Mouse (Mus musculus) bone marrow macrophage, adult 2 months (primary cell): ENCODE data around the gene Cemip2. TPM values are rescaled to one million over a fixed set of nuclear protein-coding genes. Genes with fewer than 3 reads are reported as not detected.

Experiments used
- H3K27ac ChIP-seq: 2 replicates; pipeline ENCODE4 v1.5.1; 2012; ENCODE audit warnings: low read depth, low read length; ENCODE audit not compliant: insufficient read depth
- H3K4me1 ChIP-seq: 2 replicates; pipeline ENCODE4 v1.6.1; 2012; ENCODE audit warnings: low read length; ENCODE audit not compliant: control insufficient read depth, insufficient read depth
- H3K4me3 ChIP-seq: 2 replicates; pipeline ENCODE4 v1.5.1; 2012; ENCODE audit warnings: mild to moderate bottlenecking, low read length, moderate library complexity; ENCODE audit not compliant: insufficient read depth
- CTCF ChIP-seq: IDR thresholded peaks from 2 replicates; pipeline ENCODE4 v1.5.1; 2012; ENCODE audit warnings: low read depth, mild to moderate bottlenecking, low read length, moderate library complexity
- POLR2A ChIP-seq: IDR thresholded peaks from 2 replicates; pipeline ENCODE4 v1.6.1; 2012; ENCODE audit warnings: mild to moderate bottlenecking, low read depth, low read length, borderline replicate concordance
- polyA plus RNA-seq: library from polyadenylated mRNA; stranded (reverse); fragments of >200 nt; gene quantifications from 2 replicates; pipeline ENCODE4 v1.2.4, GENCODE M21; 2012; ENCODE audit not compliant: missing spikeins, insufficient read depth, insufficient read length

Cemip2 gene
- polyA plus RNA-seq, 1 experiment: 5.5 TPM

DNA sequence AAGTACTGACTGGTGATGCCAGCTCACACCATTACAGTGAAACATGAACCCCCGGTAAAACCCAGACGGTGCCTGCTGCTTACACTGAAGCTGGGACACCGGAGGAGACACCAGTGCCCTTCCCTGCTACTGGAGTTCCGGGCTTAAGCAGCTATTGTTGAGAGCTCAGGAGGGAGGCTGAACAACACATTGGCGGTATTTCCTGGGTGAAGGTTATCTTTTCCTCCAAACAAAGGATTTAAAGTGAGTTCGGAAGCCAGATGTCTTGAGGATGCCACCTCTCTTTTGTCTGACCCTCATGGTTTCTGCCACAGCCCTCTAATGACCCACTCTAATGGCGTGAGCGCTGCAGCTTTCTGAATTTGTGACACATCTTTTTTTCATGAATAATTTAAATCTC, 10.9 kb downstream of the Cemip2 start:
- H3K4me1 ChIP-seq: peaks cover 17% of the 10 kb centered on the region
- no peak for TF ChIP-seq CTCF
- TF ChIP-seq POLR2A: no peak

DNA sequence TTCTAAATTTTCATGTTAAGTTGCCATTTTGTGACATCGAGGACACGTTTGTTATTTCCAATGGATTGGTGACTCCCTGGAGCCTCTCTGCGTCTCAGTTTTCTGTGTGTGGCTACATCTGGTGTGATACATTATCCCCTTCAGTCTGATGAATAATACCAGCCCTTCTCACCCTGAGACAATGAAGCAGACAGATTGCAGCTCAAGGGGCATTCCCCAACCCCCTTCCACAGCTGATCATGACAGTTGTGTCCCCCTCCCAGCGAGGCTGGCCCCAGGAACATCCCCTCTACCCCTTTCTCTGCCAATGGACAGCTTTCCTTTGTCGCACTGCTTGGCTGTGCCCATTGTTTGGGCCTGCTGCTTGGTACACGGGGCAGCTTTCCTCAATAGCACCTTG, 11.5 kb downstream of the Cemip2 start:
- Histone ChIP-seq H3K4me1 (peaks cover 11% of the 10 kb centered on the region), H3K4me3 (no peak overlapping the region)
- TF ChIP-seq CTCF (no peak), POLR2A (no peak)

More for the DNA sequence above, 10.9 kb downstream of the Cemip2 start:
- H3K4me3 ChIP-seq: no peak overlapping the region
- H3K27ac ChIP-seq: no peak overlapping the region

DNA sequence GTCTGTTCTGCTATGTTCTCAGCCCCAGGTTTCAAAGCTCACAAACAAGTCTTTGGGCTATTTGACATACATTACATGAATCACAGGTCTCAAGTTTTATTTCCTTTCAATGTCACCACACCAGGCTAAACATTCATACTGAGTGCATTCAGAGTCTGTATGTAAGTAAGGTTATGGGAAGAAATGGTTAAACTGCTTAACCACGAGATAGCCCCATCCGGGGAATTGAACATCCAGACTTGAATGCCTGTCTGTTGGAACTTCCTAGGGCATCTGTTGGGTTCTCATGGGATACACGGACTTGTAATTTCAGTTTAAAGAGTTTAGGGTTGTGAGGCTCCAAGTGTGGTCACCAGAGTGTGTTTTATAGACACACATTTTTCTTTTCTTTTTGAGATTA, 13.2 kb downstream of the Cemip2 start:
- Histone ChIP-seq H3K4me3 (no peak overlapping the region), H3K27ac (no peak overlapping the region), H3K4me1 (peaks cover 6% of the 10 kb centered on the region)
- TF ChIP-seq POLR2A (no peak), CTCF (no peak)

More for the DNA sequence above, 11.5 kb downstream of the Cemip2 start:
- no peak overlapping the region for H3K27ac ChIP-seq

DNA sequence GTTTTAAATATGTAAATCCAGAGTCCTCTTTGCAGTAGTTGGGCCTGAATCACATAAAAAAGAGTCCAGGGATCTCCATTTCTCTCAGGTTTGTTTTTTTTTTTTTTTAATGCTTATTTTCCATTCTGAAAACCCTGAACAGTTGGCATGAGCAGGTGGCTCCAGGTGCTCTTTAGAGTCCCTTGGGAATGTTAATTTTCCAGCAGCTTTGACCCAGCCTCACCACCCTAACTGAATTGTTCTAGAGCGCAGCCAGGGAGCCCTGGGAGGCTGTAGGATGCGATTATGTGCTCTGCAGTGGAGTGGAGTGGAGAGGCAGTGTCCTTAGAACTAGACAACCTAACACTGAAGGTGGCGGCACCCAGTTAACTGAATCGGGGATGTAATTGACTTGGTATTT, 13.7 kb downstream of the Cemip2 start:
- Histone ChIP-seq H3K4me3 (no peak overlapping the region), H3K27ac (no peak overlapping the region), H3K4me1 (peaks cover 6% of the 10 kb centered on the region)
- TF ChIP-seq POLR2A (no peak), CTCF (no peak)

DNA sequence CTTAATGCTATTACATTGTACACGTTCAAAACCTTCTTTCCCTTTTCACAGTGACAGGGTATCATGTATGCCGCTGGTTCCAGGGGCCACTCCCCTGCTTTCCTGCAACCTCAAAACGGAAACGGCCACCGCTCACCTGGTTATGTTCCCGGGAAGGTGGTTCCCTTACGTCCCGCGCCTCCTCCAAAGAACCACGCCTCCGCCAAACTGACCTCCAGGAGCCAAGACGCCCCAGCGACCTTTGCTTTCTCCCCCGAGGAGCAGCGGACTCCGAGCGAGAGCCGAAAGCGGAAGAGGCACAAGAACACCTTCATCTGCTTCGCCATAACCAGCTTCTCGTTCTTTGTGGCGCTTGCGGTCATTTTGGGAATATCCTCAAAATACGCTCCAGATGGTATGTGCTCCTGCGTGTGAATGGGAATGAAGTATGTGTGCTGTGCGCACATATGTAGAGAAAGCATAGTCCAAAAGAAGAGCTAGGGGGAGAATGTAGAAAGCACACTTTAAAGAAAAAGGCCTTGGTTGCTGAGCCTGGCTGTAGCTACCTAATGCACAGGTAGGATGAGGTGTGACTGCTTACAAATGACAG, 14.5 kb downstream of the Cemip2 start:
- no peak overlapping the region for H3K27ac ChIP-seq
- TF ChIP-seq POLR2A (no peak), CTCF (no peak)
- H3K4me3 ChIP-seq: no peak overlapping the region
- no peaks in the 10 kb centered on the region; the same call in 1 of the 2 replicates for H3K4me1 ChIP-seq

DNA sequence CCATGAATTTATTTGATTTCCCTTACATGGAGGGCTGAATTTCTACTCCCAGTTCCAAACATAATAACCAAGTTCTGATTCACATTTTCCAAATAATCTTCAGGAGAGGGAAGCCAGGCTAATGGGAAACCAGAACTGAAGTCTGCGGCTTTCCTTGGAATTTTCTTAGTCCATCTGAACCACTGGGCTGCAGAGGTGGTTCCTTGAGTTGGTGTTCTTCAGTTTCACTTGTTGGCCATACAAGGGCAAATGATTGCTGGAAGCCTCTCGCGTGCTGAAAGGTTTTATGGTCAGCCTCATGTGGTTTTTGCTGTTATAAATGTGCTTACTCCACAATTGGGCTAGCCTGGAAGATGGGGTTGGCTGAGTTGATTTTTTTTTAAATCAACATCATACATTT, 16.4 kb downstream of the Cemip2 start:
- TF ChIP-seq CTCF (no peak), POLR2A (no peak)
- H3K4me1 ChIP-seq: no peaks in the 10 kb centered on the region; the same call in none of the 2 replicates
- no peak overlapping the region for H3K4me3 ChIP-seq
- no peak overlapping the region for H3K27ac ChIP-seq

DNA sequence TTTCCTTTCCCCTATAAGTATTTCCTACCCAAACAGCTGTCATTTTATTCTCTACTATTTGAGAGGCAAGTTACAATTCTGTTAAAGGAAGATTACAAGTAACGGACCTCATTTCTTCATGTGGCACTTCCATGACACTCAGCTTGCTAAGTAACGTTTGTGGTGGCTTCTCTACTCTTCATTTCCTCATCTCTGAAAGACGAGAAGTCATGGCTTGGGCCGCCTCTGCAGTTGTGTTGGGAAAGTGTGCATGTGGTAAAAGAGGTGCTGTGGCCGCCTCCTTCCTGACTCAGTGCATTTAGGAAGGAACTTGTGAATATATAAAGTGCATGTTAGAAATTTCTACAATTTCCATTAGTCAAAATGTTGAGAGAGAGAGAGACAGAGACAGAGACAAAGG, 18.2 kb downstream of the Cemip2 start:
- TF ChIP-seq CTCF (no peak), POLR2A (no peak)
- Histone ChIP-seq H3K4me3 (no peak overlapping the region), H3K4me1 (peaks cover 5% of the 10 kb centered on the region), H3K27ac (no peak overlapping the region)

DNA sequence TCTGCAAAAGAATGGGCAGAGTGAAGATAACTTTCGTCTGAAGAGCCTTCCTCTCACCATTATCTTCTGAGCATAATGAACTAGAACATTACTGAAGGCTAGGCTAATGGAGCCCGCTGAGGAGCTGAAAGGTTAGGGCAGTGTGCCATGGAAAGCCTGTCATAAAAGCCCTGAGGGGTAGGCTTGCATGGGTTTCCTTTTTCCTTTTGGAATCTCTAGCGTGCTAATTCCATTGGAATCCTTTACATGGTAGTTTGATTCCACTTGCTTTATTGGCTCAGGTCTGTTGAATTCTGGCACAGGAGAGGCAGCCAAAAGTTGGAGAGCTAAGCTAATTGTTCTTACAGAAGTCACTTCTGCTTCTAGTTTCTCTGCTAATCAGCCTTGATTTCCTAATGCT, 20.6 kb downstream of the Cemip2 start:
- Histone ChIP-seq H3K4me3 (no peak overlapping the region), H3K27ac (no peak overlapping the region), H3K4me1 (peaks cover 5% of the 10 kb centered on the region)
- no peak for TF ChIP-seq POLR2A
- TF ChIP-seq CTCF: no peak

DNA sequence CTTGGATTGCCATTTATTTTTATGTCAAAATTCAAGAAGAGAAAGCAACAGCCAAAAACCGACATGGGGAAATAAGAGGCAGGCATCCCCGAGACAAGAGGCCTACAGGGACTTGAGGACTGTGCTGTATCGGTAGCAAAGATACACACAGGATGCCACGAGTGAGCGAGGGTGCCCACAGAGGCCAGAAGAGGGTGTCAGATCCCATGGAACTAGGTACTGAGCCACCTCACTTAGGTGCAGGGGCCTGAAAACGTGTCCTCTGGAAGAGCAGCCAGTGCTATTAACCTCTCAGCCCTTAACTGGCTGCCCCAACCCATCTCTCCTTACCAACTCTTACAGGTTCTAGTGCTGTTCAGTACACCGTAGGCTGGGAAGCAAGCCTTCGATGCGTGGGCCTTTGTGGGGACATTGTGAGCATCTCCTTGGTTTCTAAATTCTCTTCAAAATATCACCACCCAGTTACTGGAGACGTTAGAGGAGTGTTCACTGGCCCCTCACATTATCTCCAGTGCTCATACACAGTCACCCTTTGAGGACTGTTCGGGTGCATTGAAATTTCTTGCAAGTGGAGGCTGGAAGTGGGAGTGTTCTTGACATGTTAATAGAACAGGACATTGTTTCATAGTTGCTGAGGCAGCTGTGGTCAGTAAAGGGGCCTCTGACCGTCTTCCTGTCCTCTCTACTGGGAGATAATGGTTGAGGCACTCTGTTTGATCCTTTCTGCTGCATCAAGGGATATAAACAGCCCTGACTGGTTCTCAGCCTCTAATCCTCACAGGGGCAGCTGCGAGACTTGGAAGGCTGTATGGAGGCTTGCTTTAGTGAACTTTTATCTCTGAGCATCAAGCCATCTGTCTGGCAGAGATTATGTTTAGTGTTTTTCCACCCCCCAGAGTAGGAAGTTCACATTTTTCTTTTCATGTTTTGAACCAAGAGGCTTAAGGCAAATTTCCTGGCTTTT, 21.6 kb downstream of the Cemip2 start:
- H3K4me3 ChIP-seq: no peak overlapping the region
- H3K27ac ChIP-seq: no peak overlapping the region
- peaks cover 5% of the 10 kb centered on the region for H3K4me1 ChIP-seq
- no peak for TF ChIP-seq POLR2A
- TF ChIP-seq CTCF: no peak

DNA sequence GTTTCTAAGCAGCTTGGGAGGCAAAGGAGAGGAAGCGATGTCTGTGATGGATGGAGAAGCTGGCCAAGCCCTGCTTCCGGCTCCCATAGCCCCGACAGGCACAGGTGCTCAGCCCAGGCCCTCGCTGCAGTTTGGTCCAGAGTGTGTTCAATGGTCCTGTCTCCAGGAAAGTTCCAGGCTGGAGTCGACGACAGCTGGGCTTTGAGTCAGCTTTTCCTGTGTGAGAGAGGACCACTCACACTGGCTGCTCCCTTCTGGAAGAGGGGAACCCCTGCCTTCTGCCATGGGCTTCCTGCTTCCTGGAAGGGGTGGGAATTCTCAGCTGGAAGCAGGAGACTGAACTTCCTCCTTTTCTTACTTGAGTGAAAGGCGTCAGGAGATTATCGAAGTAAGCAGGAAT, 26.3 kb downstream of the Cemip2 start:
- TF ChIP-seq POLR2A: no peak
- no peak for TF ChIP-seq CTCF
- no peak overlapping the region for H3K27ac ChIP-seq
- peaks cover 7% of the 10 kb centered on the region for H3K4me1 ChIP-seq
- no peak overlapping the region for H3K4me3 ChIP-seq
